Mouse (Mus musculus) inflammation-experienced regulatory T-cells, adult 6 months (primary cell): Measurements from ENCODE around the gene Ndrg3. TPM values are rescaled to one million over a fixed set of nuclear protein-coding genes. Genes with fewer than 3 reads are reported as not detected.
A peak's percentile ranks its signal among the peaks of the same experiment; 100 is the strongest.

Source experiments
- ATAC-seq: one replicate; pipeline ENCODE4 v1.8.0; 2017
- polyA plus RNA-seq, 3 experiments: library from polyadenylated mRNA; unstranded; fragments of 100-300 nt; shearing (Covaris generic); gene quantifications; one replicate each; pipeline ENCODE4 v1.2.1; 2017

Ndrg3 gene
- 100 to 1,000 TPM in 2 of 3 experiments, 10 to 100 TPM in 1; 72.3 to 142 (median 105) TPM for polyA plus RNA-seq

GRCm38 (mm10) chr2:156991470-156992319 lies at the start of gene Ndrg3:
Gene Ndrg3, minus strand, starts transcription at chr2:156992056.
- ATAC-seq, result peak; percentile 94

GRCm38 (mm10) chr2:157041421-157041820 lies 49.6 kb upstream of the Ndrg3 start:
- no peak for ATAC-seq

- no peak for ATAC-seq
Measured at GRCm38 (mm10) chr2:157040649-157041046, 48.8 kb upstream of the Ndrg3 start.

GRCm38 (mm10) chr2:157039900-157040648 lies 48.2 kb upstream of the Ndrg3 start:
- ATAC-seq, result no peak

GRCm38 (mm10) chr2:157037303-157037702 lies 45.4 kb upstream of the Ndrg3 start:
- no peak for ATAC-seq

GRCm38 (mm10) chr2:157036400-157036799 lies 44.5 kb upstream of the Ndrg3 start:
- ATAC-seq, result no peak

- no peak for ATAC-seq
Measured at GRCm38 (mm10) chr2:157035371-157035770, 43.5 kb upstream of the Ndrg3 start.

GRCm38 (mm10) chr2:157030804-157031203 lies 38.9 kb upstream of the Ndrg3 start:
- ATAC-seq, result peak; percentile 25

- no peak for ATAC-seq
Measured at GRCm38 (mm10) chr2:157028261-157028660, 36.4 kb upstream of the Ndrg3 start.

GRCm38 (mm10) chr2:157027106-157028008 lies 35.5 kb upstream of the Ndrg3 start:
- no peak for ATAC-seq

- ATAC-seq, result no peak
Measured at GRCm38 (mm10) chr2:157021156-157021555, 29.3 kb upstream of the Ndrg3 start.

GRCm38 (mm10) chr2:157019228-157019627 lies 27.4 kb upstream of the Ndrg3 start:
- no peak for ATAC-seq

GRCm38 (mm10) chr2:157016529-157017270 lies 24.8 kb upstream of the Ndrg3 start:
- ATAC-seq, result no peak

GRCm38 (mm10) chr2:157012341-157012740 lies 20.5 kb upstream of the Ndrg3 start:
- no peak for ATAC-seq

GRCm38 (mm10) chr2:157010634-157011310 lies 18.9 kb upstream of the Ndrg3 start:
- no peak for ATAC-seq

GRCm38 (mm10) chr2:157010121-157010520 lies 18.3 kb upstream of the Ndrg3 start:
- ATAC-seq, result no peak

- no peak for ATAC-seq
Measured at GRCm38 (mm10) chr2:157008509-157008908, 16.7 kb upstream of the Ndrg3 start.

- ATAC-seq, result peak; percentile 29
Measured at GRCm38 (mm10) chr2:157007234-157007596, 15.4 kb upstream of the Ndrg3 start.

GRCm38 (mm10) chr2:157006511-157007233 lies 14.8 kb upstream of the Ndrg3 start, which contains the start of gene Dsn1:
Gene Dsn1, minus strand, starts transcription at chr2:157007154.
- peak; percentile 78 for ATAC-seq

GRCm38 (mm10) chr2:157002321-157002720 lies 10.5 kb upstream of the Ndrg3 start:
- ATAC-seq, result no peak
